Mouse (Mus musculus): ENCODE results near the gene A2ml1. TPM values are rescaled to one million over a fixed set of nuclear protein-coding genes. Genes with fewer than 3 reads are reported as not detected.

Gene A2ml1
- 47.6 and 72.5 TPM in 2 replicates for polyA plus RNA-seq (2012; rRNA removed)

DNA sequence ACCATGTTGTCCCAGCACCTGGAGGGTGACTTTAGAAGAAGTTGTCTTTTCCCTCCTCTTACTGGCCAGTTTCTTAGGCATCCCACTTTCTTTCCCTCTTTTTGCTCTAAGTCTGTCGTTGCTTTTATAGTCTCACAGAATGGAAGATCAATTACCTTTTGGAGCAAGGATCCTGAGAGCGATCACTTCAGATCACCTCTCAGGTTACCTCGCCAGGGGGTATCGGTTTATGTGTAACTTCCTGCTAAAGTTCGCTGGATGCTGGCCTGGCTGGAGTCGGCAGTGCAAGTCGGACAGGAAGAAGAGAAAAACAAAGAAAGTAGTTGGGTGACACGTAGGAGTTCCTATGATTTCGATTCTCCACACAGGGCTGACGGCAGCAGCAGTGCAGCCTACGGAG lies at the start of gene A2ml1:
Gene A2ml1, minus strand, starts transcription at position 101 of the 400 bp plus-strand sequence.

DNA sequence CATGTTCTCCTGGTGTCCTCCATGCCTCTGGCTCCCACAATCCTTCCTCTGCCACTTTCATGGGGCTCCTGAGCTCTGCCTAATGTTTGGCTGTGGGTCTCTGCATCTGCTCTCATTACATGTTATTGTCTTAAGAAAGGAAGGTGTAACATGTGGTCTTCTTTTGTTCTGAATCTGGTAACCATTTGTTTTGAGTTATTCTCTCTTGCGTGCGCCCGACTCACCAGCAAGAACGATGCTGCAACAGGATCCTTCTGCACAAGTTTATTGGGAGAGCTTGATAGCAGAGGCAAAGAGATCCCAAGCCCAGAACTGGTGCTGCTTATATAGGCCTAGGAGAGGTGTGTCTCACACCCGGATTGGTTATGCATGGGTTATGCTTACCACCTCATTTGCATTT lies 42.0 kb upstream of the A2ml1 start, which contains the start of gene Klrb1a:
Gene Klrb1a, minus strand, starts transcription at position 101 of the 400 bp plus-strand sequence.

DNA sequence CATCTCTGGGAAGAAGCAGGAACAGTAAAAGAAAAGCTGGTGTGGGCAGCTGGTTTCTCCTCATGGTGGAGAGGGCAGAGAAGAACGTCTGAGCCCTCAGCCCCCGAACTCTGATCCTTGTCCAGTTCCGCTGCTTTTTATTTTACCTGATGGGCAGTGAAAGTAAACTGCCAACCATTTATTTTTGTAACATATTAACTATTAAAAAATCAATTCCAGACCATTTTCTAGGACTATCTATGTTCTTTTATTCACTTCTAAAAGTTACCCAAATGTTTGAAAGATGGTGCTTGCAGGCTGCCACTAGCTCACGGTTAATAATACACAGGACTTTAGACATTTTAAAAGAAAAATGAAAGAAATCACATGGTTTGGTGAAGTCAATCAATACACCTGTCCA lies 54.8 kb downstream of the A2ml1 start, which contains the start of gene Pzp:
Gene Pzp, minus strand, starts transcription at position 120 of the 400 bp plus-strand sequence.

Other genes with a start within 250 kb of the A2ml1 start
- 33.6 and 35.2 TPM in 2 replicates for gene Tulp3, start 225.8 kb downstream of the A2ml1 start, polyA plus RNA-seq (2012; rRNA removed)
- 8.8 and 14.3 TPM in 2 replicates for gene Rhno1, start 218.7 kb downstream of the A2ml1 start, polyA plus RNA-seq (2012; rRNA removed)
- 16.4 and 22.9 TPM in 2 replicates for gene Foxm1, start 218.6 kb downstream of the A2ml1 start, polyA plus RNA-seq (2012; rRNA removed)
- gene Tex52, start 206.2 kb downstream of the A2ml1 start, polyA plus RNA-seq (2012; rRNA removed): 0.17 TPM in 1 of 2 replicates, not detected in the other
- not detected in 2 replicates for gene Gm44596, start 206.1 kb downstream of the A2ml1 start, polyA plus RNA-seq (2012; rRNA removed)
- gene Nrip2, start 182.3 kb downstream of the A2ml1 start, polyA plus RNA-seq (2012; rRNA removed): 10.1 and 10.4 TPM in 2 replicates
- 25.7 and 39.0 TPM in 2 replicates for gene Itfg2, start 156.7 kb downstream of the A2ml1 start, polyA plus RNA-seq (2012; rRNA removed)
- gene Fkbp4, start 142.9 kb downstream of the A2ml1 start, polyA plus RNA-seq (2012; rRNA removed): 216 and 278 TPM in 2 replicates
- gene Pzp, start 54.9 kb downstream of the A2ml1 start, polyA plus RNA-seq (2012; rRNA removed): 0.26 and 0.50 TPM in 2 replicates
- gene Klrb1a, start 41.9 kb upstream of the A2ml1 start, polyA plus RNA-seq (2012; rRNA removed): 0.81 and 1.1 TPM in 2 replicates
- 0.22 TPM in 1 of 2 replicates, not detected in the other for gene Clec2h, start 80.8 kb upstream of the A2ml1 start, polyA plus RNA-seq (2012; rRNA removed)
- not detected in 2 replicates for gene Klrb1, start 141.5 kb upstream of the A2ml1 start, polyA plus RNA-seq (2012; rRNA removed)
- gene Klrb1c, start 207.6 kb upstream of the A2ml1 start, polyA plus RNA-seq (2012; rRNA removed): 0.14 and 0.32 TPM in 2 replicates
- not detected in 2 replicates for gene Gm44511, start 244.7 kb upstream of the A2ml1 start, polyA plus RNA-seq (2012; rRNA removed)
- gene Klrb1b, start 244.7 kb upstream of the A2ml1 start, polyA plus RNA-seq (2012; rRNA removed): 0.09 TPM in 1 of 2 replicates, not detected in the other

Measured in ovary, adult 2 months (tissue).